Mouse (Mus musculus): ENCODE measurements around the gene Arrdc2. TPM values are rescaled to one million over a fixed set of nuclear protein-coding genes. Genes with fewer than 3 reads are reported as not detected.

Arrdc2 gene
- 24.6 to 27.9 TPM (median 26.7 TPM) in 3 replicates for total RNA-seq (2017)

DNA sequence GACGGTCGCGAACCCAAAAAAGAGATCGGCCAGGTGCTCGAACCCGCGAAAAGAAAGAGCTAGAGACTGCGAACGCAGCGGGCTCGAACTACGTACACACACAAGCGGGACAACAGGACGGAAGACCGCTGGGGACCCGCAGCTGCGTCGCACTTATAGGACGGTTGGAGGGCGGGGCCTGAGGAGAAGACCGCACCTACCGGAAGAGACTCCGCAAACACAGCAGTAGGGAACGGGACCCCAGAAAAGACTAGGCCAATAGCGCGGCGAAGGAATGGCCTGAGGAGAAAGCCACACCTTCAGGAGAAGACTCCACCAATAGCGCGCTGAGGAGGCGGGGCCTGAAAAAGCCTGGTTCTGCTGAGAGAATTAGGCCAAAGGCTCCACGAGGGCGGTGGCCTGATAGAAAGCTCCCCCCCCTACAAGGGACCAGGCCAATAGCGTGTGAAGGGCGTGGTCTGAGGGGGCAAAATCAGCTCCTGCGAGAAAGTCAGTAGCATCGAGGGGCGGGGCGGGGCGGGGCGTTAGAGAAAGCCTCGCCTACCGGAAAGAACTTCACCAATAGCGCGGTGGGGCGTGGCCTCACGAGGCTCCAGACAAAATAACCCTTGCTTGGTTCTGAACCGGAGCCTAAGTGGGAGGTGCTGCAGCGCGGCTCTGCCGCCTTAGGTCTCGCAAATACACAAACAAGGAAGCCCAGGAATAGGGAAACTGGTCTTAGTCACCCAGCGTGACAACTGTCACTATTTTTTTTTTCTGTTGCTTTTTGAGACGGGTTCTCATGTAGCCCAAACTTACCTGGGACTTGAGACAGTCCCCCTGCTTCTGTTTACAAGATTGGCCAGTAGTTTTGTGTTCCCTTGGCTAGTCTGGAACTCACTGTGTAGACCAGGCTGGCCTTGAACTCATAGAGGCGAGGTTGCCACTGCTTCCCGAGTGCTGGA, at the start of gene Arrdc2:
Gene Arrdc2, minus strand, starts transcription at position 313 of the 944 bp plus-strand sequence.
- ATAC-seq (replicated peaks; ENCODE audit: insufficient number of reproducible peaks, low FRiP score, low TSS enrichment, poor library complexity, severe bottlenecking), result peak; percentile 78

DNA sequence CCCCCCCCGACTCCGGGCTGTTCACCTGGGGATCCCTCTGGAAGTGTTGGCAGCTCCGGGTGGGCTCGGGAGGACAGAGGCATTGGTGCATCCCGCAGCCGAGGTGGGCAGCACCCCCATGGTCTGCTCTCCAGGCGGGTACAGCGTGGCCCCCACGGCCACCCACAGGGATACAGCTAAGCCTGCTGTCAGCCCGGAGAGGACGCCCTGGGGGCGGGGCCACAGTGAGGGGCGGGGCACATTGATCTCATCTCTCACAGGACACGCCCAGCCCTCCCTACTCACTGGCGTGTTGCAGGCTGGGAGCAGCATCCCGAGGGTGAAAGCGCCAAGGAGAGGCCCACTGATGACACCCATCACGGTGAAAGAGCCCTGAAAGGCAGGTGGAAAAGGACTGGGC, 48.1 kb upstream of the Arrdc2 start:
- ATAC-seq (replicated peaks; ENCODE audit: insufficient number of reproducible peaks, low FRiP score, low TSS enrichment, poor library complexity, severe bottlenecking), result no peak

DNA sequence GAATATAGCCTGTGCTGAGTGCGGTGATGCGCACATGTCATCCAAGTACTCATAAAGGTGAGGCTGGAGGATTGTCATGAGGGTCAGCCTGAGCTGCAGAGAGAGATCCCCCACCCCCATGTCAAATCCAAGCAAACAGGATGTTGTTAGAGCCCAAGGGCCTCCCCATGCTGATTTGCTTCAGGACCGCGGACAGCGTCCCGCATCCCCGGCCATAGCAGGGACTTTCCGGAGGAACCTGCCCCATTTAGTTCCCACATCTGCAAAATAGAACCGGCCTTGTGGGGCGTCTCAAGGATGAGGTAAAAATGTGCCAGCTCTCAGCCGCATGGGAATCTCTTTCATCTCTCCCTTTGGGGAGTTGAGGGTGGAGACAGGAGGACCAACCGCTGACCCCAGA, 46.1 kb upstream of the Arrdc2 start:
- ATAC-seq (replicated peaks; ENCODE audit: insufficient number of reproducible peaks, low FRiP score, low TSS enrichment, poor library complexity, severe bottlenecking), result no peak; the same call in 1 of the 2 replicates

DNA sequence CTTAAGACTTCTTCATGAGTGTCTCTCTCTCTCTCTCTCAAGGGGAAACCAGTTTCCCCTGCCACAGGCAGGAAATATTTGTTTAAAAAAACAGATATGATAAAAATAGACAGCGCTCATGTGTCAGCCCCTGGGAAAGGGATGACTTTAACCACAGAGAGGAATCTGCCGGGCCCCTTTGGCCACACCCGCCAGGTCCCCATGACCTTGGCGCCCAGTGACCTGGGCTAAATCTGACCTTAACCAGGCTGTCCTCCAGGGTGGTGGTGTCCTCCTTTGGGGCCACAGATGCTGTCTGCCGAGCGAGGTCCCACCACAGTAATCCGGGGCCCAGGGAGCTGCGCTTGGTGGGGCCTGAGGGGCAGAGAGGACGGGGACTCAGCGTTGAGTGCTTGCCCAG, 45.2 kb upstream of the Arrdc2 start:
- no peak for ATAC-seq (replicated peaks; ENCODE audit: insufficient number of reproducible peaks, low FRiP score, low TSS enrichment, poor library complexity, severe bottlenecking)

DNA sequence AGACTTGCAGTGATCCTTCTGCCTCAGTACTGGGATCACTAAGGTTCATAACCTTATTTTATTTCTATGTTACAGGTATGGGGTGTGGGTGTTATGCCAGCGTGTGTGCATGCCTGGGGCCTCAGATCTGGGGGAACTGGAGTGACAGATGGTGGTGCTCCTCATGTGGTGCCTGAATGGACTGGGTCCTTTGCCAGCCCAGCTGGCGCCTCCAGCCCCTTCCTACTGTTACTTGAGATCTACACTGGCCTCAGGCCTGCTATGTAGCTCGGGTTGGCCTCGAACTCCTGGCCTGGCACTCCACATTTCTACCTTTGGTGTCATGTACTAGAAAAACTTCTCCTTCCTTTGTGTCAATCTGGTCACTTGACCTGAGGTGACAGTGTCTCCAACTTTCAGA, 44.7 kb upstream of the Arrdc2 start:
- ATAC-seq (replicated peaks; ENCODE audit: insufficient number of reproducible peaks, low FRiP score, low TSS enrichment, poor library complexity, severe bottlenecking), result no peak

DNA sequence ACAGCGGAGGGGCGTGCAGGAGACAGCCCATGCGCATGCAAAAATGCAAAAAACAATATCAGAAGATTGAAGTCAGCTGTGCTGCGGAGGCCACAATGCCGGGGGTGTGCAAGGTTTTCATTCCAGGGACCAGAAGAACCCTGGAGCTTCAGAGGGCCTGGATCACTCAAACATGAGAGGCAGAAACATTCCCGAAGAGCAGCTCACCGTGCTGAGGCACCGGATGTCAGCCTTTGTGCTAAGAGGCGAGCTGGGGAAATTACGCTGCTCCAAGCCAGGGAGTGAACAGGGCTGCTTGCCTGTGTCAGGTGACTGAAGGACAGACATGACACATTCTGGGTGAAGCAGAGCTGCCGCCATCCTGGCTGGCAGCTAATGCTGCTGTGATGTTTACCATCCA, 41.0 kb upstream of the Arrdc2 start:
- no peak for ATAC-seq (replicated peaks; ENCODE audit: insufficient number of reproducible peaks, low FRiP score, low TSS enrichment, poor library complexity, severe bottlenecking)

- ATAC-seq (replicated peaks; ENCODE audit: insufficient number of reproducible peaks, low FRiP score, low TSS enrichment, poor library complexity, severe bottlenecking), result no peak
Measured at GRCm38 (mm10) chr8:70880126-70880525, 40.6 kb upstream of the Arrdc2 start.

DNA sequence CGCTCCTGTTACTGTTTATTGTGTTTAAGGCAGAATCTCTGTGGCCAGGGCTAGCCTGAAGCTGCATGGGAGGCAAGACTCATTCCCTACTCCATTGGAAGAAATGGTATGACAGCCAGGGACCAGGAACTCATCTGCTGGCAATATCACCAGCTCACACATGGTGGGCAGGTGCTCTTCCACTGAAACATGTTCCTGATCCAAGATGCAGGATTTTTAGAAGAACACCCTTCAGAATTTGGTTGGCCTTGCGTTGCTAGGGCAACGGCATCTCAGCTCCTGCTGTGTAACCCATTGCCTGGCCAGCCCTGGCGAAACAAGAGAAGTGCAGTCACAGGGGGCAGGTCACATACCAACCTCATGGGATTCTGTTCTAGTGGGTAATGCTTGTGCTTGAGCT, 40.0 kb upstream of the Arrdc2 start:
- ATAC-seq (replicated peaks; ENCODE audit: insufficient number of reproducible peaks, low FRiP score, low TSS enrichment, poor library complexity, severe bottlenecking), result no peak

GRCm38 (mm10) chr8:70878178-70878577, 38.7 kb upstream of the Arrdc2 start:
- ATAC-seq (replicated peaks; ENCODE audit: insufficient number of reproducible peaks, low FRiP score, low TSS enrichment, poor library complexity, severe bottlenecking), result no peak

DNA sequence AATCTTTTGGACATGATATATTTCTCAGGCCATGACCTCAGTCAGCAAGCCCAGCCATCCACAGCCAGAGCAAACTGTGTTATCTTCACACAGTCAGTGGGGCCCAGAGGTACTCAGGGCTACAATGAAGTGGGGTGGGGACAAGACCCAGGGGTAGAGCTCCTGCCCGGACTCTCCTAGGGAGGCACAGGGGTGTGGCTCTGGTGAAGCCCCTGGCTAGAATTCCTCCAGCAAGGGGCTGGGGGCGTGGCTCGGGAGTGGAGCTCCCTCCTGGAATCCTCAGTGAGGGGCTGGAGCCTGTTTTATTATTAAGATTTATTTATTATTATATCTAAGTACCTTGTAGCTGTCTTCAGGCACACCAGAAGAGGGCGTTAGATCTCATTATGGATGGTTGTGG, 36.9 kb upstream of the Arrdc2 start:
- no peak for ATAC-seq (replicated peaks; ENCODE audit: insufficient number of reproducible peaks, low FRiP score, low TSS enrichment, poor library complexity, severe bottlenecking)

GRCm38 (mm10) chr8:70874441-70874840, 34.9 kb upstream of the Arrdc2 start:
- no peak for ATAC-seq (replicated peaks; ENCODE audit: insufficient number of reproducible peaks, low FRiP score, low TSS enrichment, poor library complexity, severe bottlenecking)

- ATAC-seq (replicated peaks; ENCODE audit: insufficient number of reproducible peaks, low FRiP score, low TSS enrichment, poor library complexity, severe bottlenecking), result peak; percentile 62
Measured at GRCm38 (mm10) chr8:70873364-70873985, 34.0 kb upstream of the Arrdc2 start, which contains the start of gene Ccdc124. Ccdc124 (minus strand) TSS chr8:70873935.

DNA sequence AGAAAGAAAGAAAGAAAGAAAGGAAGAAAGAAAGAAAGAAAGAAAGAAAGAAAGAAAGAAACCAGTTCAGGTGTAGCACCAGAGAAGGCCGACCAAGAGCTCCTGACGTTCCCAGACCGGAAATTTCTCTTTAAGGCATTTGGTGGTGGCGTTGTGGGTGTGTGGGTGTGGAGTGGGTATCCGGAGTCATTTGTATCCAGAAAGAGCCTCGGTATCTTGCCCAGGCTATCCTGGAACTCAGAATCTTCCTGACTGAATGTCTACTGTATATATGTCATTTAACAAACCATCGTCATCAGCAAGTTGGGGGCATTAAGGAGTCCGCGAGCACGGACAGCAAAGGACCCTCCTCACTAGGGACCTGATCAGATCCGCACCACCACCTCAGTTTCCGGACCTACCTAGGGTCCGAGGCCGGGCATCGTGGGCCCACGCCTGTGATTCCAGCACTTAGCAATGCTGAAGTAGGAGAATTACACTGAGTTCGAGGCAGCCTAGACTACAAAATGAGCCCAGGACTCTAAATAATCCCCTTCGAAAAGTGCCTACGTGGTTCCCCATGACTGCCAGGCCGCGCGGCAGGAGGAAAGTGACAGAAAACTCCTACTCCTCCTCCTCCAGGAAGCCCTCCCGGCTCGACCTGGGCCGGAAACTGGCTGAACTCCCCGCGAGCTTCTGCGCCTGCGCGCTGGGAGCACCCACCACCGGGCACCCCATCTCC, 33.3 kb upstream of the Arrdc2 start:
- ATAC-seq (replicated peaks; ENCODE audit: insufficient number of reproducible peaks, low FRiP score, low TSS enrichment, poor library complexity, severe bottlenecking), result 0 out of 2 replicates have a peak, but pooled peaks have one; percentile 0

- ATAC-seq (replicated peaks; ENCODE audit: insufficient number of reproducible peaks, low FRiP score, low TSS enrichment, poor library complexity, severe bottlenecking), result no peak
Measured at GRCm38 (mm10) chr8:70871195-70871807, 31.8 kb upstream of the Arrdc2 start.

DNA sequence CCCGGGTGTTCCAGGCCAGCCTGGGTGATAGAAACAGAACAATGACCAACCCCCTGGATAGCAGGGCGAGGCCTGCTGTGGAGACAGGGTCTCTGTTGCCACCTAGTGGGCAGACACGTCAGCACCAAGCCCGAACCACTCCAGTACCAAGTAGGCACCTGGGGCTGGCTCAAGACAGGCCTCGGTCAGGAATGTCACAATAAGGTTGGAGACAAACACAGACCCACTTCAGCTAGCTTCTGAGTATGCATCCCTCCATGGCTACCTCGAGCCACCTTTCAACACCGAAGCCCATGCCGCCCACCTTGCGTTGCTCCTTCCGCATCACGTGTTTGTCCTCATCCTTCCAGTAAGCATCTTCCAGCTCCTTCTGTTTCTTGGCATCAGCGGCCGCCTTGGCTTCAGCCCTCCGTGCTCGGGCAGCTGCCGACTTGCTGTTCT, 30.1 kb upstream of the Arrdc2 start:
- ATAC-seq (replicated peaks; ENCODE audit: insufficient number of reproducible peaks, low FRiP score, low TSS enrichment, poor library complexity, severe bottlenecking), result peak; percentile 32

GRCm38 (mm10) chr8:70869199-70869571, 29.7 kb upstream of the Arrdc2 start:
- no peak for ATAC-seq (replicated peaks; ENCODE audit: insufficient number of reproducible peaks, low FRiP score, low TSS enrichment, poor library complexity, severe bottlenecking)

- 0 out of 2 replicates have a peak, but pooled peaks have one; percentile 4 for ATAC-seq (replicated peaks; ENCODE audit: insufficient number of reproducible peaks, low FRiP score, low TSS enrichment, poor library complexity, severe bottlenecking)
Measured at GRCm38 (mm10) chr8:70868559-70869198, 29.2 kb upstream of the Arrdc2 start.

- no peak for ATAC-seq (replicated peaks; ENCODE audit: insufficient number of reproducible peaks, low FRiP score, low TSS enrichment, poor library complexity, severe bottlenecking)
Measured at GRCm38 (mm10) chr8:70866566-70866965, 27.0 kb upstream of the Arrdc2 start.

All from monocyte, adult 5-6 weeks (primary cell).